Mouse (Mus musculus) CH12.LX (cell line): Measurements from ENCODE around the gene Jun.

Experiments
- CTCF ChIP-seq, 2 experiments: IDR thresholded peaks in 1 of 2; conservative IDR thresholded peaks in 1 of 2; 2 replicates each; pipeline ENCODE4 v1.5.1; 2011 to 2012; ENCODE audit warnings: low read depth in 2 of 2, low read length in 2 of 2, improper control_type of control experiment in 1 of 2, inconsistent platforms in 1 of 2, mild to moderate bottlenecking in 1 of 2, moderate library complexity in 1 of 2
- EP300 ChIP-seq: IDR thresholded peaks from 2 replicates; pipeline ENCODE4 v1.6.1; 2011; ENCODE audit warnings: low read length, improper control_type of control experiment
- ETS1 ChIP-seq: conservative IDR thresholded peaks from 2 replicates; pipeline ENCODE4 v1.6.1; 2012; ENCODE audit warnings: low read depth, mild to moderate bottlenecking, inconsistent platforms, low read length, improper control_type of control experiment, moderate library complexity
- HCFC1 ChIP-seq: IDR thresholded peaks from 2 replicates; pipeline ENCODE4 v1.6.1; 2012; ENCODE audit warnings: low read depth, mild to moderate bottlenecking, inconsistent platforms, low read length, improper control_type of control experiment
- MAFK ChIP-seq: IDR thresholded peaks from 2 replicates; pipeline ENCODE4 v1.6.1; 2011; ENCODE audit warnings: low read length, improper control_type of control experiment; ENCODE audit not compliant: insufficient replicate concordance
- MAX ChIP-seq: IDR thresholded peaks from 2 replicates; pipeline ENCODE4 v1.6.1; 2011; ENCODE audit warnings: low read length, improper control_type of control experiment
- POLR2A ChIP-seq: IDR thresholded peaks from 2 replicates; pipeline ENCODE4 v1.6.1; 2011; ENCODE audit warnings: low read depth, mild to moderate bottlenecking, improper control_type of control experiment, low read length
- USF1 ChIP-seq: IDR thresholded peaks from 2 replicates; pipeline ENCODE4 v1.6.1; 2014; ENCODE audit warnings: low read depth, mild to moderate bottlenecking, inconsistent platforms, low read length, improper control_type of control experiment

DNA sequence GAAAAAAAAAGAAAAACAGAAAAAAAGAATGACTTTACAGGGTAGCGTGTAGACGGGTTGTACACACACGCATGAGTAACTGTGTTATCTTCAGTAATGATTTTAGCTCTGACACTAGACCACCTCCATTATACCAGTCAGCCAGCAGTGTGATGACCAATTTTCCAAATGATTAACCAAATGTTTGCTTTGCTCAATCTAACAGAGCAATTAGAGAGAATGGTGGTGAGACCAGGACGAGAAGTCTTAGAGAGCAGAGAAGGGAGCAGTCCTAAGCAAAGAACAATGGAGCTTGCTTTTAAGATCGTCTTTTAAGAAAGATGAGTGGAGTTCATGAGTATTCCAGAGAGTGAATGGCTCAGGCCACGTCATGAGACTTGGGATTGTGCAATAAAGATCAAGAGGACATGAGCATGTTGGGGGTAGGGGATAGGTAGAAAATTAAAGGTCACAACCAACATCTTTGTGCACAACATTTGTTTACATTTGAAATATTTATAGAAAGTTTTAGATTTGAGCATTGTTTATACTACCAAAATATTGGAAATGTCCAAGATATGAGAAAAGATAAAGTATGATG, 46.7 kb downstream of the Jun start:
- no peak for TF ChIP-seq POLR2A
- no peak for TF ChIP-seq MAX
- no peak for TF ChIP-seq CTCF (conservative IDR thresholded peaks at IDR 0.05 in 1 of 2, IDR thresholded peaks at IDR 0.05 in 1 of 2; ENCODE audit: low read depth in 2 of 2, low read length in 2 of 2)
- TF ChIP-seq USF1 = no peak
- no peak for TF ChIP-seq ETS1
- TF ChIP-seq HCFC1 = no peak
- TF ChIP-seq MAFK = no peak
- TF ChIP-seq EP300 = no peak
